In the genomic region with DNA sequence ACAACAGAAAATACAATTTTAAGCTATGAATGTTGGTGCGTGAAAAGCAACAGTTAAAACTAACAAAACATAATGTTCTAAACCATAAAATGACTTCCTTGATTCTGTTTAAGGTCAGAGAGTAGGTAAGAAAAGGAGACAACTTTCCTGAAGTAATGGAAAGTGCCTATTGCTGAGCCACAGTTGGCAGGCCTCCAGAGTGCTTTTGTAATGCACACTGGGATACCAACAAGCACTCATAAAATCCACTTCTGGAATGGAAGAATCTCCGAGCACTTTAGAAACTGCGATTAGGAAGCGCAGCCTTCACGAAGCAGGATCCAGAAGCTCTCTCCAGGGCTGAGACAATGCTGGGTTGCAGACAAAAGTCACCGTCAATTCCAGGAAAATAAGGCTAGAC, we compare ENCODE assay signal across 12 mouse cellular contexts. TPM values are rescaled to one million over a fixed set of nuclear protein-coding genes. Genes with fewer than 3 reads are reported as not detected.
DNase-seq lines count a peak whose midpoint lies in the region.
"Had no signal": no experiment of that assay in that cellular context is flagged by ENCODE, and none has a peak within 500 bp of the region (broad histone marks: within the 10 kb centered on the region; RNA-seq: fewer than 3 reads in every experiment).

No protein-coding gene starts in this region.

- peak; percentile 16 for DNase-seq in heart, postnatal 4 days
- no peak for DNase-seq in heart, adult 11 months
- DNase-seq in NIH3T3 (ENCODE audit: low read depth) (peak; percentile 25), R1 (ENCODE audit: low read depth, low spot score) (peak; percentile 35)
- peak; percentile 46 for DNase-seq in lung, postnatal 14 days
- no peak for DNase-seq in cerebellum, postnatal 25 days
- DNase-seq in left cerebral cortex, adult 18-20 months (ENCODE audit: low spot score in 2 of 2) = no peak
- DNase-seq: cerebellum, adult 2 months; kidney, adult 8-10 months; liver, postnatal 0 days; thymus, adult 2 months; thymus, postnatal 4 days had no signal

RNA-seq across cellular contexts. Expression of a gene that starts 5.8 kb away (rescaled TPM):
- total RNA-seq in heart, postnatal 4 days (2021) = 100 to 1,000 TPM; 144 TPM
- total RNA-seq in left cerebral cortex, adult 18-20 months (2021) = 10 to 100 TPM; 75.1 to 75.2 TPM

Comparison
In these comparisons a context has a peak if more than half of its experiments do, and no peak if none do; other contexts are left out.
1. DNase-seq: peak in heart, postnatal 4 days (single experiment), NIH3T3 (single experiment), R1 (single experiment) and lung, postnatal 14 days (single experiment); none in heart, adult 11 months (single experiment), cerebellum, postnatal 25 days (0 of 2) and left cerebral cortex, adult 18-20 months (0 of 2).